Mouse (Mus musculus): Measurements from ENCODE around the gene Jarid2. TPM values are rescaled to one million over a fixed set of nuclear protein-coding genes. Genes with fewer than 3 reads are reported as not detected.

Gene Jarid2
- polyA plus RNA-seq, 1 experiment from 2014 or later: 40.6 TPM

- peaks cover 23% of the 10 kb centered on the region for H3K4me1 ChIP-seq (replicated peaks)
- H3K27me3 ChIP-seq (replicated peaks): no peaks in the 10 kb centered on the region
- H3K27ac ChIP-seq (ENCODE audit: poor library complexity, severe bottlenecking): no peak overlapping the region
- H3K9me3 ChIP-seq (replicated peaks): no peaks in the 10 kb centered on the region
- H3K36me3 ChIP-seq: no peaks in the 10 kb centered on the region
- H3K4me3 ChIP-seq: no peak overlapping the region
- H3K4me2 ChIP-seq: no peak overlapping the region
- WGBS: 81% methylated on average over 2 of the region's 2 CpGs
- ATAC-seq (ENCODE audit: insufficient number of reproducible peaks, low FRiP score): no peak
- H3K9ac ChIP-seq: no peak overlapping the region
Measured at GRCm38 (mm10) chr13:44811021-44811420, 81.7 kb downstream of the Jarid2 start.

GRCm38 (mm10) chr13:44811601-44812000, 82.3 kb downstream of the Jarid2 start:
- no peak overlapping the region for H3K27ac ChIP-seq (ENCODE audit: poor library complexity, severe bottlenecking)
- WGBS: 71% methylated on average over 10 of the region's 10 CpGs
- peaks cover 18% of the 10 kb centered on the region for H3K4me1 ChIP-seq (replicated peaks)
- ATAC-seq (ENCODE audit: insufficient number of reproducible peaks, low FRiP score): no peak
- H3K4me2 ChIP-seq: no peak overlapping the region
- H3K36me3 ChIP-seq: no peaks in the 10 kb centered on the region
- no peaks in the 10 kb centered on the region for H3K9me3 ChIP-seq (replicated peaks)
- H3K4me3 ChIP-seq: no peak overlapping the region
- no peaks in the 10 kb centered on the region for H3K27me3 ChIP-seq (replicated peaks)
- no peak overlapping the region for H3K9ac ChIP-seq

DNA sequence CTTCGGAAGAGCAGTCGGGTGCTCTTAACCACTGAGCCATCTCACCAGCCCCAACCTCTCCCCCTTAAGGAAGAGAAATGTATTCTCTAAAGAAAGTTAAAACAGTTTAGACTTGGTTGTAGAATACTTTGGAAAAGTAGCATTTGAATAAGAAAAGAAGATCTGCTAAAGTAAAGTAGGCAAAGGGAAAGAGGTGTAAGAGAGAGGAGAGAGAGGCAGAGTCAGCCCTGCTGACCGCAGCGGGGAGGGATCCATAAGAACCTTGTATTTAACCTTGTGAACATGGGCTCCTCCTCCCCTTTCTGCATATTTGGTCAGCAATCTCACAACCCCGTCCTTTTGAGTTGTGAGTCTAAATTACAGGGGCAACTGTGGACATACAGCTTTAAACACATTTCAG, 83.1 kb downstream of the Jarid2 start:
- H3K27ac ChIP-seq (ENCODE audit: poor library complexity, severe bottlenecking): no peak overlapping the region
- H3K27me3 ChIP-seq (replicated peaks): no peaks in the 10 kb centered on the region
- H3K9ac ChIP-seq: no peak overlapping the region
- H3K4me2 ChIP-seq: no peak overlapping the region
- H3K9me3 ChIP-seq (replicated peaks): no peaks in the 10 kb centered on the region
- ATAC-seq (ENCODE audit: insufficient number of reproducible peaks, low FRiP score): no peak
- peaks cover 14% of the 10 kb centered on the region for H3K4me1 ChIP-seq (replicated peaks)
- WGBS: 69% methylated on average over 5 of the region's 5 CpGs
- no peaks in the 10 kb centered on the region for H3K36me3 ChIP-seq
- no peak overlapping the region for H3K4me3 ChIP-seq

DNA sequence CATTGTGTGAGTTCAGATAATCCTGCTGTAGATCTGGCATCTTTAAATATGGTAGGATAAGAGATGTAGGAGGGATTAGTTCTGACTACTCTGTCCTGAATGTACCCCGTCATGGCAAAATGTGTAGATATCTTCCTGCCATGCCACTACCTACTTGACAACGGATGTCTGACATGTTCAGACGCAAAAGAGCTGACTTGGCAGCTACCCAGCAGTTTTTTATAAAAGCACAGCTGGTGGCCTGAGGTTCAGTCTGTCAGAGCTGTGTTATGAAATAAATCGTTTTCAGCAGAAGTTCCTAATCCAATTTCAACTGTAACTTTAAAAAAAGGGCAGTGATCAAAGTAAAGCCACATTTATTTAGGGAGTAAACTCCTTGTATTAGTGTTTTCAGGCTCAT, 90.1 kb downstream of the Jarid2 start:
- no peak overlapping the region; the same call in 1 of the 2 replicates for H3K27ac ChIP-seq (ENCODE audit: poor library complexity, severe bottlenecking)
- no peak overlapping the region for H3K4me2 ChIP-seq
- no peak overlapping the region for H3K9ac ChIP-seq
- no peak overlapping the region for H3K4me3 ChIP-seq
- H3K36me3 ChIP-seq: no peaks in the 10 kb centered on the region
- no peaks in the 10 kb centered on the region for H3K27me3 ChIP-seq (replicated peaks)
- H3K9me3 ChIP-seq (replicated peaks): no peaks in the 10 kb centered on the region
- ATAC-seq (ENCODE audit: insufficient number of reproducible peaks, low FRiP score): no peak
- peaks cover 32% of the 10 kb centered on the region for H3K4me1 ChIP-seq (replicated peaks)
- WGBS: 11% methylated on average over 4 of the region's 4 CpGs

DNA sequence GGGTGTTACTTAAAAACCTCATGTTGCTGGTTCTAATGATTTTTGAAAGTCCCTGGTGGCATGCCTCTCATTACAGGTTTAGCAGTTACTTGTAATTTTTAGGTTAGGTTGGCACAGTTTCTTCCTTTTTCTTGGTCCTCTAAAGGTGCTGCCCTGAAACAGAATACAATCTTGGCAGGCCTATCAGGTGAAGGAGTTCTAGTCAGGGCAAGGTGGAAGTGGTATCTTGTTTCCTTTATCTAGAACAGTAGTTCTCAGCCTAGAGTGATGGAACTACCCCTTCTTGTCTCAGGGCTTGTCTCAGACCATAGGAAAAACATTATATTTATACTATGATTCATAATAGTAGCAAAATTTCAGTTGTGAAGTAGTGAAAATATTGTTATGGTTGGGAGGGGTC, 93.3 kb downstream of the Jarid2 start:
- H3K9ac ChIP-seq: no peak overlapping the region
- H3K36me3 ChIP-seq: peaks cover 12% of the 10 kb centered on the region
- peaks cover 32% of the 10 kb centered on the region for H3K4me1 ChIP-seq (replicated peaks)
- no peaks in the 10 kb centered on the region for H3K27me3 ChIP-seq (replicated peaks)
- H3K4me2 ChIP-seq: no peak overlapping the region
- H3K9me3 ChIP-seq (replicated peaks): no peaks in the 10 kb centered on the region
- no peak for ATAC-seq (ENCODE audit: insufficient number of reproducible peaks, low FRiP score)
- H3K4me3 ChIP-seq: no peak overlapping the region
- H3K27ac ChIP-seq (ENCODE audit: poor library complexity, severe bottlenecking): no peak overlapping the region

GRCm38 (mm10) chr13:44828903-44829302, 99.6 kb downstream of the Jarid2 start:
- no peak for ATAC-seq (ENCODE audit: insufficient number of reproducible peaks, low FRiP score)
- Histone ChIP-seq H3K4me1 (replicated peaks) (peaks cover 13% of the 10 kb centered on the region), H3K4me3 (no peak overlapping the region), H3K9ac (no peak overlapping the region), H3K27ac (ENCODE audit: poor library complexity, severe bottlenecking) (no peak overlapping the region), H3K27me3 (replicated peaks) (no peaks in the 10 kb centered on the region), H3K9me3 (replicated peaks) (no peaks in the 10 kb centered on the region), H3K4me2 (no peak overlapping the region), H3K36me3 (peaks cover 12% of the 10 kb centered on the region)
- WGBS: 91% methylated on average over 5 of the region's 5 CpGs

DNA sequence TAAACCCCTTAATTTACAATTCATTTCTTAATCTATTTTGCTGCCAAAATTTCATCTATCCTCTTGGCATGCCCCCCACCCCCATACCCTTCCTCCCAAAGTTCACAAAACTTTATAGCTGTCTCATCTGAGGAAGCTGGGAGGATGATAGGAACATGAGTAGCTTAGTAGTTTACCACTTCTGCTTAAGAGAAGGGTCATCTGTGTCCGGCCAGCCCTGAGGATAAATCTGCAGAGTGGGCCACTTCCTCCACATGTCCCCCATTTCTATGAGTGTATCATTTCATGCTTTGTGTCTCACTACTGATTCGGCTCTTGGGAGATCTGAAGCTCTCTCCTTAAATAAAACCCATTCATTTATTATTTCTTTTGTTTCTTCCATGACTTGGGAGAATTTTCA, 102.8 kb downstream of the Jarid2 start:
- H3K4me1 ChIP-seq (replicated peaks): peaks cover 13% of the 10 kb centered on the region
- no peak for ATAC-seq (ENCODE audit: insufficient number of reproducible peaks, low FRiP score)
- no peaks in the 10 kb centered on the region for H3K36me3 ChIP-seq
- no peak overlapping the region for H3K27ac ChIP-seq (ENCODE audit: poor library complexity, severe bottlenecking)
- H3K27me3 ChIP-seq (replicated peaks): no peaks in the 10 kb centered on the region
- WGBS: 83% methylated on average over 2 of the region's 2 CpGs
- no peak overlapping the region for H3K4me3 ChIP-seq
- H3K9ac ChIP-seq: no peak overlapping the region
- H3K9me3 ChIP-seq (replicated peaks): no peaks in the 10 kb centered on the region
- H3K4me2 ChIP-seq: no peak overlapping the region

- no peak overlapping the region for H3K4me3 ChIP-seq
- H3K27ac ChIP-seq (ENCODE audit: poor library complexity, severe bottlenecking): no peak overlapping the region
- H3K36me3 ChIP-seq: no peaks in the 10 kb centered on the region
- H3K9ac ChIP-seq: peak overlapping the region; percentile 28; the same call in 1 of the 2 replicates
- H3K9me3 ChIP-seq (replicated peaks): no peaks in the 10 kb centered on the region
- no peak overlapping the region for H3K4me2 ChIP-seq
- no peaks in the 10 kb centered on the region for H3K27me3 ChIP-seq (replicated peaks)
- 71% methylated on average over 4 of the region's 4 CpGs for WGBS
- H3K4me1 ChIP-seq (replicated peaks): peaks cover 17% of the 10 kb centered on the region
- ATAC-seq (ENCODE audit: insufficient number of reproducible peaks, low FRiP score): no peak
Measured at GRCm38 (mm10) chr13:44832866-44833265, 103.6 kb downstream of the Jarid2 start.

DNA sequence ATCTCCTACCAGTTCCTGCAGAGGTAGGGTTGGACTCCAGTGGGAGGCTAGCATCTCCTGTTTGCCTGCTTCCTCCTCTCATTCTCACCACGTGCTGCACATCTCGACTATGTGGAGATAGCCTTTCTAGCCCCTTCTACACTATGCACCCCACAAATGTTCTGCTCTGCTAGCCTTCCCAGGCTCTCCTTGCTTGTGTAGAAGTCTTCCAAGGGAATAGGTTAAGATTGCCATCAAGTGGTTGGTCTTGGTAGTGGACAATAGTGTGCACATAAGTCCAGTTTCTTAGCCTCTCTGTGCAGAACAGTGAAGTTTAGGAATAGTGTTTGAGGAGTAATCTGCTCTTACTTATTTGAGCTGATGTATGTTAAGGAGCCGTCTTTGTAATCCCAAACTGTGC, 104.1 kb downstream of the Jarid2 start:
- ATAC-seq (ENCODE audit: insufficient number of reproducible peaks, low FRiP score): no peak; the same call in 1 of the 2 replicates
- no peaks in the 10 kb centered on the region for H3K36me3 ChIP-seq
- H3K27ac ChIP-seq (ENCODE audit: poor library complexity, severe bottlenecking): no peak overlapping the region
- no peaks in the 10 kb centered on the region for H3K9me3 ChIP-seq (replicated peaks)
- H3K4me2 ChIP-seq: no peak overlapping the region
- H3K9ac ChIP-seq: peak overlapping the region; percentile 28; the same call in 1 of the 2 replicates
- peaks cover 17% of the 10 kb centered on the region for H3K4me1 ChIP-seq (replicated peaks)
- 47% methylated on average over 3 of the region's 3 CpGs for WGBS
- H3K4me3 ChIP-seq: no peak overlapping the region
- no peaks in the 10 kb centered on the region for H3K27me3 ChIP-seq (replicated peaks)

DNA sequence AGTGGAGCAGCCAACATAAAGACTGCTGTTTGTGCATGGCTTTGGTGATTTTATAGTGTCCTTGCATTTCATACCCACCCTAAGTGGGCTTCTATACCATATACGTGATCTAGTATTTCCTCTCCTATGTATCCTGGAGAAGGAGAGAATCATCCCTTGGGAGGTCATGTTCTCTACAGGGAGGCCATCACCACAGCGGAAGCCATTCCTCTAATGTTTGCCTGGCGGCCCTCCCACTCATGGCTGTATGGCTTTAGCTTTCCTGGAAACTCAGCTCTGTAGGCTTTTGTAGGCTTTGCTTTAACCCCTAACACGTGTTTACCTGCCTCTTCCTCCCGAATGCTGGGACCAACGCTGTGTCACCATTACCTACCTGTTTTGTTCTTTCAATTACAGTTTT, 108.2 kb downstream of the Jarid2 start:
- ATAC-seq (ENCODE audit: insufficient number of reproducible peaks, low FRiP score): no peak
- Histone ChIP-seq H3K4me1 (replicated peaks) (peaks cover 28% of the 10 kb centered on the region), H3K27ac (ENCODE audit: poor library complexity, severe bottlenecking) (no peak overlapping the region), H3K4me2 (no peak overlapping the region), H3K27me3 (replicated peaks) (no peaks in the 10 kb centered on the region), H3K36me3 (no peaks in the 10 kb centered on the region), H3K9ac (no peak overlapping the region), H3K4me3 (no peak overlapping the region), H3K9me3 (replicated peaks) (no peaks in the 10 kb centered on the region)
- 86% methylated on average over 6 of the region's 6 CpGs for WGBS

DNA sequence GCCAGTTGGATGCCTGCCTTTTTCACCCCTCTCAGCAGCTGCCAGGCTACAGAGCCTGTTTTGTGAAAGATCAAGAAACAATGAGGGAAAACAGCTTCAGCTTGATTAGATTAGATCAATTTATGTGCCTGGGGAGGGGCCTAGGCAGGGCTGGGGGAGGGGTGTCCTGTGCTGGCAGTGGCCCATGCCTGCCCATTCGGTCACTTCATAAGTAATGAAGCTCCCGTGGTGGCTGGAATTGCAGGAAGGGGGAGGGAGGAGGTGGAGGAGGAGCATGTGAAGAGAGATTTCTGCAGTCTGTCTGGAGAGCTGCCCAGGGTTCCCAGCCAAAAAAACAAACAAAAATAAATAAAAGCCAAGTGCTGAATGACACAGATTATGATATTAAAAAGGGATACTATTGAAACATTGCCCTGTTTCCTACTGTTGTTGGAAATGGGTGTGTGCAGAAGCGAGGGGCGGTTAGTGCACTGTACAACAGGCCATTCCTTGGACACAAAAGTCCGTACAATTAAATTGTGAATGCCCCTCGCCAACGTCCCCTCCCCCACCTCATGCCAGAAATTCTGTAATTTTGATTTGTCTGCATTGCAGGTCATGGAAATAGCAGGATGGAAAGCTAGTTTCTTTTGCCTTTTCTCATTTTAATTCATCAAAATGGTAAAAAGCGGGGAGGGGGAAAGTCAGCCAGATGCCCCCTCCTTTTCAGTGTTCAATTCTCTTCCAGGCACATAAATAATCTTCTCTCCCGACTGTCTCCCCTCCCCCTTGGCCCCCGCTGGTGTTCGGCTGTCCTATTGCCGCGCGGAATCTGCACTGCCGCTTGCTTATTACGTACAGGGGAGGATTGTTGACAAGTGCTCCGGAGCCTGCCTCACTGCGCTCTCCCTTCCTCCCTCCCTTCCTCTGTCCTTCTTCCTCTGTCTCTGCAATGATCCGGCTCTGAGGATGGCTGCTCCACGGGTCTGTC, 110.9 kb downstream of the Jarid2 start:
- no peaks in the 10 kb centered on the region for H3K9me3 ChIP-seq (replicated peaks)
- no peaks in the 10 kb centered on the region for H3K36me3 ChIP-seq
- peak overlapping the region; percentile 57 for H3K9ac ChIP-seq
- H3K4me1 ChIP-seq (replicated peaks): peaks cover 33% of the 10 kb centered on the region
- peak overlapping the region; percentile 71 for H3K27ac ChIP-seq (ENCODE audit: poor library complexity, severe bottlenecking)
- peak overlapping the region; percentile 78 for H3K4me2 ChIP-seq
- peak overlapping the region; percentile 45 for H3K4me3 ChIP-seq
- peak; percentile 85 for ATAC-seq (ENCODE audit: insufficient number of reproducible peaks, low FRiP score)
- 7% methylated on average over 20 of the region's 20 CpGs for WGBS
- no peaks in the 10 kb centered on the region for H3K27me3 ChIP-seq (replicated peaks)
